Mouse (Mus musculus): ENCODE measurements around the gene Adgrl2. TPM values are rescaled to one million over a fixed set of nuclear protein-coding genes. Genes with fewer than 3 reads are reported as not detected.

Adgrl2 gene
- total and polyA plus RNA-seq, 3 experiments = 0.34 to 6.6 (median 3.2) TPM

- no peak for DNase-seq (ENCODE audit: extremely low read depth)
- H3K4me3 ChIP-seq (replicated peaks in 1 of 3; ENCODE audit: low read depth in 2 of 3, low read length in 2 of 3, poor library complexity in 1 of 3) = no peak overlapping the region
- H3K4me2 ChIP-seq (ENCODE audit: insufficient read depth, low read depth, poor library complexity, severe bottlenecking) = no peak overlapping the region
- dilution Hi-C loops (cut with MboI; ENCODE audit: extremely low pct_ligation_motif_present, extremely low pct_unique_long_range_greater_than_20kb, low sequenced_read_pairs) = no loop called here
- no peak for TF ChIP-seq ZMIZ1 (IDR thresholded peaks at IDR 0.05; ENCODE audit: low read depth, low read length)
- no peak for TF ChIP-seq SMC3 (IDR thresholded peaks at IDR 0.05; ENCODE audit: low read depth, low read length)
- TF ChIP-seq JUN (IDR thresholded peaks at IDR 0.05; ENCODE audit: insufficient read depth, low read depth, low read length) = no peak
- TF ChIP-seq POLR2A (IDR thresholded peaks at IDR 0.05; ENCODE audit: low read depth, low read length) = no peak
- no peak for TF ChIP-seq USF2 (conservative IDR thresholded peaks at IDR 0.05; ENCODE audit: low read depth, low read length)
- no peak for TF ChIP-seq ZKSCAN1 (IDR thresholded peaks at IDR 0.05; ENCODE audit: borderline replicate concordance, low read depth, low read length)
- TF ChIP-seq CTCF (conservative IDR thresholded peaks at IDR 0.05 in 1 of 2, IDR thresholded peaks at IDR 0.05 in 1 of 2; ENCODE audit: low read depth in 2 of 2, low read length in 2 of 2) = no peak
- no peak for TF ChIP-seq PAX5 (IDR thresholded peaks at IDR 0.05; ENCODE audit: low read length)
- no peak for TF ChIP-seq NELFE (IDR thresholded peaks at IDR 0.05; ENCODE audit: low read depth, low read length)
- TF ChIP-seq MAZ (IDR thresholded peaks at IDR 0.05; ENCODE audit: low read depth, low read length) = no peak
- TF ChIP-seq ZC3H11A (IDR thresholded peaks at IDR 0.05; ENCODE audit: low read depth, low read length) = no peak
- no peak for TF ChIP-seq RCOR1 (conservative IDR thresholded peaks at IDR 0.05; ENCODE audit: low read depth, low read length)
- no peak for TF ChIP-seq ELF1 (IDR thresholded peaks at IDR 0.05; ENCODE audit: low read depth, low read length)
- no peak for TF ChIP-seq RAD21 (IDR thresholded peaks at IDR 0.05; ENCODE audit: low read depth, low read length)
- no peak for TF ChIP-seq KAT2A (IDR thresholded peaks at IDR 0.05; ENCODE audit: insufficient replicate concordance, low read length)
- TF ChIP-seq TBP (conservative IDR thresholded peaks at IDR 0.05; ENCODE audit: low read depth, low read length) = no peak
- TF ChIP-seq CHD2 (IDR thresholded peaks at IDR 0.05; ENCODE audit: low read length) = no peak
- TF ChIP-seq E2F4 (IDR thresholded peaks at IDR 0.05; ENCODE audit: insufficient replicate concordance, low read depth, low read length) = no peak
- TF ChIP-seq MYC (IDR thresholded peaks at IDR 0.05; ENCODE audit: low read depth, low read length) = no peak
- TF ChIP-seq ETS1 (conservative IDR thresholded peaks at IDR 0.05; ENCODE audit: low read depth, low read length) = no peak
- no peak overlapping the region for H3K9ac ChIP-seq (ENCODE audit: insufficient read depth, low read depth)
- in situ Hi-C loops (cut with MboI; ENCODE audit: low pct_ligation_motif_present, low pct_unique_long_range_greater_than_20kb, low sequenced_read_pairs) = no loop called here
- no peaks in the 10 kb centered on the region for H3K36me3 ChIP-seq (replicated peaks in 1 of 2; ENCODE audit: control insufficient read depth in 1 of 2, insufficient read depth in 1 of 2, low read length in 1 of 2)
- H3K27me3 ChIP-seq (replicated peaks) = no peaks in the 10 kb centered on the region
- peaks cover 0 to 7% of the 10 kb centered on the region in 2 experiments; a peak in 2 of 4 replicates for H3K4me1 ChIP-seq (ENCODE audit: control insufficient read depth in 1 of 2, insufficient read depth in 2 of 2)
- no peaks in the 10 kb centered on the region for H3K79me2 ChIP-seq (replicated peaks; ENCODE audit: control insufficient read depth, extremely low read depth, insufficient read depth, poor library complexity, severe bottlenecking)
- H3K27ac ChIP-seq (ENCODE audit: insufficient read depth, low read depth) = no peak overlapping the region
- no peaks in the 10 kb centered on the region for H3K9me3 ChIP-seq (replicated peaks; ENCODE audit: low read length)
These were observed 29.5 kb downstream of the Adgrl2 start for GRCm38 (mm10) chr3:148960751-148961289.

- H3K27ac ChIP-seq (ENCODE audit: insufficient read depth, low read depth) = no peak overlapping the region
- no peaks in the 10 kb centered on the region for H3K9me3 ChIP-seq (replicated peaks; ENCODE audit: low read length)
- no peaks in the 10 kb centered on the region for H3K27me3 ChIP-seq (replicated peaks)
- dilution Hi-C loops (cut with MboI; ENCODE audit: extremely low pct_ligation_motif_present, extremely low pct_unique_long_range_greater_than_20kb, low sequenced_read_pairs) = no loop called here
- peaks cover 0 to 7% of the 10 kb centered on the region in 2 experiments; a peak in 2 of 4 replicates for H3K4me1 ChIP-seq (ENCODE audit: control insufficient read depth in 1 of 2, insufficient read depth in 2 of 2)
- H3K4me3 ChIP-seq (replicated peaks in 1 of 3; ENCODE audit: low read depth in 2 of 3, low read length in 2 of 3, poor library complexity in 1 of 3) = no peak overlapping the region
- DNase-seq (ENCODE audit: extremely low read depth) = no peak
- no peaks in the 10 kb centered on the region for H3K36me3 ChIP-seq (replicated peaks in 1 of 2; ENCODE audit: control insufficient read depth in 1 of 2, insufficient read depth in 1 of 2, low read length in 1 of 2)
- no peak overlapping the region for H3K4me2 ChIP-seq (ENCODE audit: insufficient read depth, low read depth, poor library complexity, severe bottlenecking)
- no peak for TF ChIP-seq JUND (conservative IDR thresholded peaks at IDR 0.05; ENCODE audit: low read depth, low read length)
- no peaks in the 10 kb centered on the region for H3K79me2 ChIP-seq (replicated peaks; ENCODE audit: control insufficient read depth, extremely low read depth, insufficient read depth, poor library complexity, severe bottlenecking)
- H3K9ac ChIP-seq (ENCODE audit: insufficient read depth, low read depth) = no peak overlapping the region
- in situ Hi-C loops (cut with MboI; ENCODE audit: low pct_ligation_motif_present, low pct_unique_long_range_greater_than_20kb, low sequenced_read_pairs) = no loop called here
These were observed 30.1 kb downstream of the Adgrl2 start for GRCm38 (mm10) chr3:148960215-148960614.

All from CH12.LX (cell line).